Mouse (Mus musculus): Measurements from ENCODE around the gene Plcb4. TPM values are rescaled to one million over a fixed set of nuclear protein-coding genes. Genes with fewer than 3 reads are reported as not detected.

The Plcb4 gene
- polyA plus RNA-seq, 1 experiment from 2014 or later, result 16.7 TPM

GRCm38 (mm10) chr2:135918116-135918515, 259.3 kb downstream of the Plcb4 start:
- Histone ChIP-seq H3K27ac (ENCODE audit: low read depth, low read length) (no peak overlapping the region), H3K9ac (ENCODE audit: low read length) (no peak overlapping the region), H3K4me2 (ENCODE audit: low read depth) (no peak overlapping the region), H3K36me3 (ENCODE audit: control insufficient read depth, insufficient read depth, low read length) (no peaks in the 10 kb centered on the region), H3K27me3 (ENCODE audit: control insufficient read depth, insufficient read depth, low read length) (no peaks in the 10 kb centered on the region), H3K4me1 (ENCODE audit: control insufficient read depth, insufficient read depth, low read length) (no peaks in the 10 kb centered on the region), H3K9me3 (ENCODE audit: control insufficient read depth, low read length) (no peaks in the 10 kb centered on the region), H3K4me3 (ENCODE audit: low read depth, low read length) (no peak overlapping the region)
- ATAC-seq (ENCODE audit: insufficient read depth, low FRiP score, low TSS enrichment) (no peak), DNase-seq (ENCODE audit: low spot score) (no peak)
- 90% methylated on average over 5 of the region's 5 CpGs for WGBS

DNA sequence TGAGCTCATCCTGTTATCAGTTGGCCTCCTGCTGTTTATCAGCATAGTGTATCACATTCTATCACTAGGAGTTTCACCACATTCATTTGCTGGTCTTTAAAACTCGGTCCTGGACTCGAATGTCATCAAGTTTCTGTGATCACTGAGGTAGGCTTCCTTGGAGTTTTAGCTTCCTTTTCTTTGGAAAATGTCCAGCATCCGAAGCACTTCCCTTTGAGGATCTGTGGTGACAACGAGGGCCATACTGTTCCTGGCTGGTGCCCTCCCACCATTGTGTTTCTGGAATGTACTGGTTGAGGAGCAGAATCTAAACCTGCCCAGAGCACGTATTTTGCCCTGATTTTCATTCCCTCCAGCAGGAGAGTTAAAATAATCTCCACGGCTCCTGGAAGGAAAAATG, 260.8 kb downstream of the Plcb4 start:
- Histone ChIP-seq H3K9me3 (ENCODE audit: control insufficient read depth, low read length) (no peaks in the 10 kb centered on the region), H3K4me2 (ENCODE audit: low read depth) (no peak overlapping the region), H3K9ac (ENCODE audit: low read length) (no peak overlapping the region), H3K27ac (ENCODE audit: low read depth, low read length) (no peak overlapping the region), H3K27me3 (ENCODE audit: control insufficient read depth, insufficient read depth, low read length) (no peaks in the 10 kb centered on the region), H3K36me3 (ENCODE audit: control insufficient read depth, insufficient read depth, low read length) (no peaks in the 10 kb centered on the region), H3K4me1 (ENCODE audit: control insufficient read depth, insufficient read depth, low read length) (no peaks in the 10 kb centered on the region), H3K4me3 (ENCODE audit: low read depth, low read length) (no peak overlapping the region)
- DNase-seq (ENCODE audit: low spot score) (no peak), ATAC-seq (ENCODE audit: insufficient read depth, low FRiP score, low TSS enrichment) (no peak)
- WGBS, result 79% methylated on average over 6 of the region's 6 CpGs

- Histone ChIP-seq H3K36me3 (ENCODE audit: control insufficient read depth, insufficient read depth, low read length) (no peaks in the 10 kb centered on the region), H3K27ac (ENCODE audit: low read depth, low read length) (no peak overlapping the region), H3K4me1 (ENCODE audit: control insufficient read depth, insufficient read depth, low read length) (no peaks in the 10 kb centered on the region), H3K27me3 (ENCODE audit: control insufficient read depth, insufficient read depth, low read length) (no peaks in the 10 kb centered on the region), H3K9ac (ENCODE audit: low read length) (no peak overlapping the region), H3K4me3 (ENCODE audit: low read depth, low read length) (no peak overlapping the region), H3K9me3 (ENCODE audit: control insufficient read depth, low read length) (no peaks in the 10 kb centered on the region), H3K4me2 (ENCODE audit: low read depth) (no peak overlapping the region)
- 92% methylated on average over 8 of the region's 8 CpGs for WGBS
- ATAC-seq (ENCODE audit: insufficient read depth, low FRiP score, low TSS enrichment), result no peak
- no peak for DNase-seq (ENCODE audit: low spot score)
Measured at GRCm38 (mm10) chr2:135926660-135927343, 268.0 kb downstream of the Plcb4 start.

DNA sequence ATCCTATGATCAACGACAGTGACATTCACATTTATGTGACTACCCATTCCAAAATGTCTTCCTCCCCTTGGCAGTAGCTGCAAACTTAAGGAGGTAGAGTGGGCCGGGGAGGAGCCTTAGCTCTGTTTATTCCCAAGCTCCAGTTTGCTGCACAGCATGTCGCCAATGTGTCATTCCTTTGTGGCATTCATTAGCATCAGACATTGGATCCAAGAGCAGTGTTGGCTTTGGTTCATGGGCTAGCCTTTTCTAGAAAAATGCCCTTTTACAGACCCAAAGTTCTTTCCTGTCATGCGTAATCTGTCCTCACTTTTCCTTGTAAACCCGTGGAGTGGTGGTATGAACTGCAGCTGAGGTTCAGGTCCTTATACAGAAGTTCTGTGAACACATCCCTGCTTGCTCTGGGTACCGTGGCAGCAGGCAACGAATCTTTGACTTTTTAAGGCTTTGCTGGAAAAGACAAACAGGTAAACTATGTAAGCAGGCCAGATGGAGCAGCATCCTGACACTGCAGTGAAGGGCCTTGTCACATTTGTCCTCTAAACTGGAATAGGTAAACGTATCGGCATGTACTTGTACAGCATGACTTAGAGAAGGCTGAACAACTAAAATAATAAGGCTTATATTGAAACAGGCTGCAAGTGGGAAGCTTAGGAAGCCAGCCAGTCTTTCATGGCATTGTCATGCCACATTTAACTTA, 270.4 kb downstream of the Plcb4 start:
- no peak overlapping the region for H3K9ac ChIP-seq (ENCODE audit: low read length)

DNA sequence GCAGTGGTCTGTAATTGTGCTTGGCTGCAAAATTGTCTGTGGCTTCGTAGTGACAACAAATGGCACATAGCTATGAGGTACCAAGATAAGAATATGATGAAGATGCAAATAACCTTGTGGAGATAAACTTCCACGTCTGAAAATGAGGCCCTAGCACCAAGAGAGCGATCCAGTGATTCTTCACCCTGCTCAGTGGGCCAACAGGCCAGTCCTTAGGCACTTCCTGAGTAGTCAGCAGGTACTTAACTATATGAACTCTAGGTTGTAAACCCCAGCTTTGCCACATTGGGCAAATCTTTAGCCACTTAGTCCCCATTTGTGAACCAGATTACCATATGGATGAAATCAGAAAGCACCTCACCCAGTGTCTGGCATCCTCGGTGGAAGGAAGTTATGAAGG, 271.9 kb downstream of the Plcb4 start:
- H3K4me1 ChIP-seq (ENCODE audit: control insufficient read depth, insufficient read depth, low read length), result no peaks in the 10 kb centered on the region
- H3K4me3 ChIP-seq (ENCODE audit: low read depth, low read length), result no peak overlapping the region
- no peak for ATAC-seq (ENCODE audit: insufficient read depth, low FRiP score, low TSS enrichment)
- H3K27me3 ChIP-seq (ENCODE audit: control insufficient read depth, insufficient read depth, low read length), result no peaks in the 10 kb centered on the region
- DNase-seq (ENCODE audit: low spot score), result no peak
- H3K27ac ChIP-seq (ENCODE audit: low read depth, low read length), result no peak overlapping the region
- no peaks in the 10 kb centered on the region for H3K36me3 ChIP-seq (ENCODE audit: control insufficient read depth, insufficient read depth, low read length)
- no peaks in the 10 kb centered on the region for H3K9me3 ChIP-seq (ENCODE audit: control insufficient read depth, low read length)
- no peak overlapping the region for H3K4me2 ChIP-seq (ENCODE audit: low read depth)
- WGBS, result 90% methylated on average over 4 of the region's 4 CpGs
- no peak overlapping the region for H3K9ac ChIP-seq (ENCODE audit: low read length)

More for the DNA sequence above, 270.4 kb downstream of the Plcb4 start:
- Histone ChIP-seq H3K4me3 (ENCODE audit: low read depth, low read length) (no peak overlapping the region), H3K36me3 (ENCODE audit: control insufficient read depth, insufficient read depth, low read length) (no peaks in the 10 kb centered on the region), H3K27me3 (ENCODE audit: control insufficient read depth, insufficient read depth, low read length) (no peaks in the 10 kb centered on the region), H3K4me1 (ENCODE audit: control insufficient read depth, insufficient read depth, low read length) (no peaks in the 10 kb centered on the region), H3K4me2 (ENCODE audit: low read depth) (no peak overlapping the region), H3K27ac (ENCODE audit: low read depth, low read length) (no peak overlapping the region), H3K9me3 (ENCODE audit: control insufficient read depth, low read length) (no peaks in the 10 kb centered on the region)
- 75% methylated on average over 9 of the region's 9 CpGs for WGBS
- ATAC-seq (ENCODE audit: insufficient read depth, low FRiP score, low TSS enrichment) (no peak), DNase-seq (ENCODE audit: low spot score) (no peak)

- Histone ChIP-seq H3K9me3 (ENCODE audit: control insufficient read depth, low read length) (no peaks in the 10 kb centered on the region), H3K36me3 (ENCODE audit: control insufficient read depth, insufficient read depth, low read length) (no peaks in the 10 kb centered on the region), H3K4me1 (ENCODE audit: control insufficient read depth, insufficient read depth, low read length) (no peaks in the 10 kb centered on the region), H3K4me2 (ENCODE audit: low read depth) (no peak overlapping the region), H3K27ac (ENCODE audit: low read depth, low read length) (no peak overlapping the region), H3K4me3 (ENCODE audit: low read depth, low read length) (no peak overlapping the region), H3K9ac (ENCODE audit: low read length) (no peak overlapping the region), H3K27me3 (ENCODE audit: control insufficient read depth, insufficient read depth, low read length) (no peaks in the 10 kb centered on the region)
- DNase-seq (ENCODE audit: low spot score) (no peak), ATAC-seq (ENCODE audit: insufficient read depth, low FRiP score, low TSS enrichment) (no peak)
- WGBS, result 88% methylated on average over 4 of the region's 4 CpGs
Measured at GRCm38 (mm10) chr2:135932569-135932968, 273.8 kb downstream of the Plcb4 start.

GRCm38 (mm10) chr2:135936376-135936775, 277.6 kb downstream of the Plcb4 start:
- DNase-seq (ENCODE audit: low spot score) (no peak), ATAC-seq (ENCODE audit: insufficient read depth, low FRiP score, low TSS enrichment) (no peak)
- H3K4me1 ChIP-seq (ENCODE audit: control insufficient read depth, insufficient read depth, low read length), result 0 out of 2 replicates have a peak, but pooled peaks cover 2% of the 10 kb centered on the region
- no peak overlapping the region for H3K9ac ChIP-seq (ENCODE audit: low read length)
- H3K27ac ChIP-seq (ENCODE audit: low read depth, low read length), result no peak overlapping the region
- H3K4me2 ChIP-seq (ENCODE audit: low read depth), result no peak overlapping the region
- no peaks in the 10 kb centered on the region for H3K9me3 ChIP-seq (ENCODE audit: control insufficient read depth, low read length)
- no peaks in the 10 kb centered on the region for H3K27me3 ChIP-seq (ENCODE audit: control insufficient read depth, insufficient read depth, low read length)
- WGBS, result 87% methylated on average over 6 of the region's 6 CpGs
- H3K36me3 ChIP-seq (ENCODE audit: control insufficient read depth, insufficient read depth, low read length), result no peaks in the 10 kb centered on the region
- H3K4me3 ChIP-seq (ENCODE audit: low read depth, low read length), result no peak overlapping the region

- Histone ChIP-seq H3K36me3 (ENCODE audit: control insufficient read depth, insufficient read depth, low read length) (no peaks in the 10 kb centered on the region), H3K4me2 (ENCODE audit: low read depth) (no peak overlapping the region), H3K9me3 (ENCODE audit: control insufficient read depth, low read length) (no peaks in the 10 kb centered on the region), H3K27me3 (ENCODE audit: control insufficient read depth, insufficient read depth, low read length) (no peaks in the 10 kb centered on the region), H3K4me3 (ENCODE audit: low read depth, low read length) (no peak overlapping the region), H3K27ac (ENCODE audit: low read depth, low read length) (no peak overlapping the region), H3K4me1 (ENCODE audit: control insufficient read depth, insufficient read depth, low read length) (0 out of 2 replicates have a peak, but pooled peaks cover 2% of the 10 kb centered on the region), H3K9ac (ENCODE audit: low read length) (no peak overlapping the region)
- ATAC-seq (ENCODE audit: insufficient read depth, low FRiP score, low TSS enrichment), result no peak
- WGBS, result 85% methylated on average over 6 of the region's 6 CpGs
- no peak for DNase-seq (ENCODE audit: low spot score)
Measured at GRCm38 (mm10) chr2:135937646-135938045, 278.8 kb downstream of the Plcb4 start.

DNA sequence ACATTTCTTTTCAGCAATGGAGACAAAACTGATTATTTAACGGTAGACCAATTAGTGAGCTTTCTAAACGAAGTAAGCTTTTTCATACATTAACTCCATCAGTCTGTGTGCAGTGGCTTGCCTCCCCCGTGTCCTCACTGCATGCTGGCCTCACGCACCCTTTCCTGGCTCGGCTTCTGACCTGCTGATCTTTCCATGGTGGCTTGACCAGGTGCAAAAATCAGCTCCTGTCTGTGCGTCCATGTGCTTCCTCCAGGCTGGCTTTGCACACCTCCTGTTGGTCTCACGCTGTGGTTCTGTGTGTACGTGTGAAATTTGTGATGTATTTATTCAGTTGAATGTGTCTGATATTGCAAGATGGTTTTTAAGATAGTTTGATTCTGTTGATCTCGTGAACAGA, 281.1 kb downstream of the Plcb4 start:
- H3K4me3 ChIP-seq (ENCODE audit: low read depth, low read length), result no peak overlapping the region
- no peak for DNase-seq (ENCODE audit: low spot score)
- no peaks in the 10 kb centered on the region for H3K27me3 ChIP-seq (ENCODE audit: control insufficient read depth, insufficient read depth, low read length)
- H3K27ac ChIP-seq (ENCODE audit: low read depth, low read length), result no peak overlapping the region
- no peak overlapping the region for H3K4me2 ChIP-seq (ENCODE audit: low read depth)
- H3K36me3 ChIP-seq (ENCODE audit: control insufficient read depth, insufficient read depth, low read length), result no peaks in the 10 kb centered on the region
- no peak for ATAC-seq (ENCODE audit: insufficient read depth, low FRiP score, low TSS enrichment)
- H3K4me1 ChIP-seq (ENCODE audit: control insufficient read depth, insufficient read depth, low read length), result 0 out of 2 replicates have a peak, but pooled peaks cover 2% of the 10 kb centered on the region
- WGBS, result 67% methylated on average over 9 of the region's 9 CpGs
- no peak overlapping the region for H3K9ac ChIP-seq (ENCODE audit: low read length)
- no peaks in the 10 kb centered on the region for H3K9me3 ChIP-seq (ENCODE audit: control insufficient read depth, low read length)

All from neural tube, embryonic 11.5 days (tissue).